Mouse (Mus musculus) hindbrain, embryonic 13.5 days (tissue): ENCODE data around the gene Cga. TPM values are rescaled to one million over a fixed set of nuclear protein-coding genes. Genes with fewer than 3 reads are reported as not detected.

ENCODE experiments used
- ATAC-seq: fragments of 200-750 bp; cut with Nextera tagmentation; 2 replicates; pipeline ENCODE4 v1.8.0; 2017; ENCODE audit warnings: moderate TSS enrichment; ENCODE audit not compliant: low FRiP score
- H3K27ac ChIP-seq: fragments of 300-500 bp; sonication (generic); 2 replicates; pipeline ENCODE4 v1.5.1; 2015; ENCODE audit warnings: inconsistent platforms, mild to moderate bottlenecking, moderate library complexity
- H3K27me3 ChIP-seq: fragments of 300-500 bp; sonication (generic); 2 replicates; pipeline ENCODE4 v1.6.1; 2015; ENCODE audit warnings: mild to moderate bottlenecking, inconsistent platforms
- H3K36me3 ChIP-seq: fragments of 300-500 bp; sonication (generic); 2 replicates; pipeline ENCODE4 v1.6.1; 2015; ENCODE audit warnings: mild to moderate bottlenecking, inconsistent platforms
- H3K4me1 ChIP-seq: fragments of 300-500 bp; sonication (generic); replicated peaks from 2 replicates; pipeline ENCODE4 v1.6.1; 2015; ENCODE audit warnings: inconsistent platforms
- H3K4me2 ChIP-seq: fragments of 300-500 bp; sonication (generic); 2 replicates; pipeline ENCODE4 v1.6.1; 2015; ENCODE audit warnings: inconsistent platforms, mild to moderate bottlenecking, moderate library complexity
- H3K4me3 ChIP-seq: fragments of 300-500 bp; sonication (generic); 2 replicates; pipeline ENCODE4 v1.5.1; 2015; ENCODE audit warnings: mild to moderate bottlenecking, inconsistent platforms
- H3K9ac ChIP-seq: fragments of 300-500 bp; sonication (generic); 2 replicates; pipeline ENCODE4 v1.6.1; 2015; ENCODE audit warnings: mild to moderate bottlenecking, inconsistent platforms
- H3K9me3 ChIP-seq: fragments of 300-500 bp; sonication (generic); 2 replicates; pipeline ENCODE4 v1.6.1; 2016; ENCODE audit warnings: inconsistent platforms
- WGBS: fragments of 180-500 bp; shearing (Covaris S2); methylation state at CpG from one replicate; pipeline ENCODE4 v1.1.7; 2015; 5-methylcytosine and 5-hydroxymethylcytosine counted together
- polyA plus RNA-seq: library from polyadenylated mRNA; unstranded; fragments of >200 nt; fragmentation: Nextera tagmentation; extraction: Ambion mirVana; gene quantifications from 2 replicates; pipeline ENCODE4 v1.2.1, GENCODE M21; 2015

Gene Cga
- polyA plus RNA-seq, 1 experiment from 2014 or later, result not detected

GRCm38 (mm10) chr4:34941046-34941445 is 47.5 kb downstream of the Cga start:
- Histone ChIP-seq H3K4me2 (no peak overlapping the region), H3K4me1 (no peaks in the 10 kb centered on the region), H3K27me3 (no peaks in the 10 kb centered on the region), H3K4me3 (no peak overlapping the region), H3K9ac (no peak overlapping the region), H3K27ac (no peak overlapping the region), H3K36me3 (no peaks in the 10 kb centered on the region), H3K9me3 (no peaks in the 10 kb centered on the region)
- no peak for ATAC-seq
- WGBS, result 96% methylated on average over 25 of the region's 25 CpGs

- H3K9ac ChIP-seq, result no peak overlapping the region
- no peaks in the 10 kb centered on the region for H3K27me3 ChIP-seq
- no peak overlapping the region for H3K27ac ChIP-seq
- H3K36me3 ChIP-seq, result no peaks in the 10 kb centered on the region
- no peak for ATAC-seq
- no peak overlapping the region for H3K4me3 ChIP-seq
- no peaks in the 10 kb centered on the region for H3K9me3 ChIP-seq
- no peak overlapping the region for H3K4me2 ChIP-seq
- no peaks in the 10 kb centered on the region for H3K4me1 ChIP-seq
Observed at GRCm38 (mm10) chr4:34947181-34947580, 53.6 kb downstream of the Cga start.

- Histone ChIP-seq H3K27ac (no peak overlapping the region), H3K9me3 (no peaks in the 10 kb centered on the region), H3K4me3 (no peak overlapping the region), H3K36me3 (no peaks in the 10 kb centered on the region), H3K4me2 (no peak overlapping the region), H3K9ac (no peak overlapping the region), H3K27me3 (no peaks in the 10 kb centered on the region), H3K4me1 (no peaks in the 10 kb centered on the region)
- ATAC-seq, result no peak
- 86% methylated on average over 10 of the region's 10 CpGs for WGBS
Observed at GRCm38 (mm10) chr4:34953716-34954115, 60.1 kb downstream of the Cga start.

Other genes starting within 250 kb of the Cga start
- 52.6 and 55.7 TPM in 2 replicates for gene Slc35a1, start 206.3 kb upstream of the Cga start, polyA plus RNA-seq
- gene Cfap206, start 163.6 kb upstream of the Cga start, polyA plus RNA-seq, result 2.7 and 4.7 TPM in 2 replicates
- gene Gm136, start 137.5 kb upstream of the Cga start, polyA plus RNA-seq, result not detected in 2 replicates
- gene Smim8, start 115.4 kb upstream of the Cga start, polyA plus RNA-seq, result 50.8 and 55.0 TPM in 2 replicates
- gene Zfp292, start 10.8 kb upstream of the Cga start, polyA plus RNA-seq, result 32.6 and 32.7 TPM in 2 replicates